Mouse (Mus musculus) midbrain, embryonic 14.5 days (tissue): ENCODE results near the gene Ccng2. TPM values are rescaled to one million over a fixed set of nuclear protein-coding genes. Genes with fewer than 3 reads are reported as not detected.

Source experiments
- ATAC-seq: fragments of 200-750 bp; cut with Nextera tagmentation; 2 replicates; pipeline ENCODE4 v1.8.0; 2017; ENCODE audit warnings: moderate number of reproducible peaks, moderate library complexity; ENCODE audit not compliant: low FRiP score, low TSS enrichment
- DNase-seq: peaks from one replicate; pipeline ENCODE4 v3.0.0-alpha.2; 2015
- H3K27ac ChIP-seq: fragments of 300-500 bp; sonication (generic); replicated peaks from 2 replicates; pipeline ENCODE4 v1.5.1; 2014; ENCODE audit warnings: mild to moderate bottlenecking, low read depth, low read length, moderate library complexity
- H3K27me3 ChIP-seq: fragments of 300-500 bp; sonication (generic); 2 replicates; pipeline ENCODE4 v1.6.1; 2014; ENCODE audit warnings: low read length, control low read depth, mixed read lengths; ENCODE audit not compliant: control insufficient read depth, insufficient read depth
- H3K36me3 ChIP-seq: fragments of 300-500 bp; sonication (generic); 2 replicates; pipeline ENCODE4 v1.6.1; 2014; ENCODE audit warnings: low read length, control low read depth; ENCODE audit not compliant: control insufficient read depth, insufficient read depth
- H3K4me1 ChIP-seq: fragments of 300-500 bp; sonication (generic); 2 replicates; pipeline ENCODE4 v1.6.1; 2014; ENCODE audit warnings: mild to moderate bottlenecking, antibody characterized with exemption, low read length, control low read depth; ENCODE audit not compliant: control insufficient read depth, insufficient read depth
- H3K4me2 ChIP-seq: fragments of 300-500 bp; sonication (generic); 2 replicates; pipeline ENCODE4 v1.6.1; 2014; ENCODE audit warnings: mild to moderate bottlenecking, low read length, moderate library complexity
- H3K4me3 ChIP-seq: fragments of 300-500 bp; sonication (generic); replicated peaks from 2 replicates; pipeline ENCODE4 v1.5.1; 2014; ENCODE audit warnings: low read depth, low read length
- H3K9ac ChIP-seq: fragments of 300-500 bp; sonication (generic); replicated peaks from 2 replicates; pipeline ENCODE4 v1.6.1; 2014; ENCODE audit warnings: mild to moderate bottlenecking, low read length, moderate library complexity
- H3K9me3 ChIP-seq: fragments of 300-500 bp; sonication (generic); 2 replicates; pipeline ENCODE4 v1.6.1; 2016; ENCODE audit warnings: low read length, control low read depth, mixed read lengths; ENCODE audit not compliant: control insufficient read depth
- WGBS: fragments of 180-500 bp; shearing (Covaris S2); extraction: QIAGEN DNeasy Blood & Tissue Kit; methylation state at CpG from one replicate; pipeline ENCODE4 v1.1.7; 2014; 5-methylcytosine and 5-hydroxymethylcytosine counted together
- polyA plus RNA-seq: library from polyadenylated mRNA; unstranded; fragments of >200 nt; fragmentation: Nextera tagmentation; extraction: Ambion mirVana; gene quantifications from 2 replicates; pipeline ENCODE4 v1.2.1, GENCODE M21; 2014

Ccng2 gene
- polyA plus RNA-seq = 81.7 and 108 TPM in 2 replicates

- H3K36me3 ChIP-seq = peaks cover 26% of the 10 kb centered on the region
- peak within 1 kb of the TSS; percentile 99 for H3K4me3 ChIP-seq
- H3K27ac ChIP-seq = peak within 1 kb of the TSS; percentile 97
- WGBS = under 1% methylated on average over 54 of the region's 54 CpGs
- H3K9ac ChIP-seq = peak within 1 kb of the TSS; percentile 98
- peak; percentile 96 for ATAC-seq
- no peaks in the 10 kb centered on the region for H3K9me3 ChIP-seq
- H3K4me2 ChIP-seq = peak within 1 kb of the TSS; percentile 74
- DNase-seq = peak; percentile 98
- H3K27me3 ChIP-seq = no peaks in the 10 kb centered on the region
- H3K4me1 ChIP-seq = peaks cover 21% of the 10 kb centered on the region
These were observed at the start of gene Ccng2 for GRCm38 (mm10) chr5:93266883-93267704. Gene Ccng2, plus strand, starts transcription at chr5:93267257.

- H3K27me3 ChIP-seq = no peaks in the 10 kb centered on the region
- H3K9ac ChIP-seq = no peak overlapping the region
- no peak overlapping the region for H3K4me3 ChIP-seq
- no peaks in the 10 kb centered on the region for H3K36me3 ChIP-seq
- H3K9me3 ChIP-seq = no peaks in the 10 kb centered on the region
- no peaks in the 10 kb centered on the region for H3K4me1 ChIP-seq
- H3K4me2 ChIP-seq = no peak overlapping the region
- ATAC-seq = no peak
- no peak for DNase-seq
- WGBS = 91% methylated on average over 3 of the region's 3 CpGs
- no peak overlapping the region for H3K27ac ChIP-seq
These were observed 48.7 kb upstream of the Ccng2 start for GRCm38 (mm10) chr5:93218375-93218774.

- Histone ChIP-seq H3K4me2 (no peak overlapping the region), H3K27ac (no peak overlapping the region), H3K9me3 (no peaks in the 10 kb centered on the region), H3K4me3 (no peak overlapping the region), H3K9ac (no peak overlapping the region), H3K4me1 (no peaks in the 10 kb centered on the region), H3K27me3 (no peaks in the 10 kb centered on the region), H3K36me3 (no peaks in the 10 kb centered on the region)
- DNase-seq (no peak), ATAC-seq (no peak)
- 79% methylated on average over 3 of the region's 3 CpGs for WGBS
These were observed 45.4 kb upstream of the Ccng2 start for GRCm38 (mm10) chr5:93221661-93222060.

GRCm38 (mm10) chr5:93224549-93224948, 42.5 kb upstream of the Ccng2 start:
- no peaks in the 10 kb centered on the region for H3K4me1 ChIP-seq
- no peak overlapping the region for H3K4me3 ChIP-seq
- no peaks in the 10 kb centered on the region for H3K27me3 ChIP-seq
- WGBS = 86% methylated on average over 2 of the region's 2 CpGs
- no peak for ATAC-seq
- no peaks in the 10 kb centered on the region for H3K9me3 ChIP-seq
- H3K4me2 ChIP-seq = no peak overlapping the region
- no peak for DNase-seq
- H3K36me3 ChIP-seq = no peaks in the 10 kb centered on the region
- H3K27ac ChIP-seq = no peak overlapping the region
- no peak overlapping the region for H3K9ac ChIP-seq

- no peak overlapping the region for H3K9ac ChIP-seq
- H3K4me1 ChIP-seq = no peaks in the 10 kb centered on the region
- no peak for DNase-seq
- no peak overlapping the region for H3K27ac ChIP-seq
- H3K4me2 ChIP-seq = no peak overlapping the region
- H3K9me3 ChIP-seq = no peaks in the 10 kb centered on the region
- no peak for ATAC-seq
- WGBS = 95% methylated on average over 3 of the region's 3 CpGs
- no peaks in the 10 kb centered on the region for H3K36me3 ChIP-seq
- no peak overlapping the region for H3K4me3 ChIP-seq
- no peaks in the 10 kb centered on the region for H3K27me3 ChIP-seq
These were observed 39.9 kb upstream of the Ccng2 start for GRCm38 (mm10) chr5:93227157-93227556.

GRCm38 (mm10) chr5:93229527-93229926, 37.5 kb upstream of the Ccng2 start:
- DNase-seq = no peak
- H3K4me3 ChIP-seq = no peak overlapping the region
- no peaks in the 10 kb centered on the region for H3K4me1 ChIP-seq
- H3K27ac ChIP-seq = no peak overlapping the region
- ATAC-seq = no peak
- H3K27me3 ChIP-seq = no peaks in the 10 kb centered on the region
- no peaks in the 10 kb centered on the region for H3K9me3 ChIP-seq
- H3K9ac ChIP-seq = no peak overlapping the region
- H3K36me3 ChIP-seq = no peaks in the 10 kb centered on the region
- WGBS = 92% methylated on average over 2 of the region's 2 CpGs
- H3K4me2 ChIP-seq = no peak overlapping the region

GRCm38 (mm10) chr5:93231721-93232120, 35.3 kb upstream of the Ccng2 start:
- Histone ChIP-seq H3K27me3 (no peaks in the 10 kb centered on the region), H3K4me1 (no peaks in the 10 kb centered on the region), H3K36me3 (no peaks in the 10 kb centered on the region), H3K9me3 (no peaks in the 10 kb centered on the region), H3K27ac (no peak overlapping the region), H3K9ac (no peak overlapping the region), H3K4me3 (no peak overlapping the region), H3K4me2 (no peak overlapping the region)
- WGBS = 72% methylated on average over 3 of the region's 3 CpGs
- DNase-seq = no peak
- ATAC-seq = no peak

GRCm38 (mm10) chr5:93232838-93233237, 34.2 kb upstream of the Ccng2 start:
- 96% methylated on average over 2 of the region's 2 CpGs for WGBS
- no peak for DNase-seq
- Histone ChIP-seq H3K36me3 (no peaks in the 10 kb centered on the region), H3K4me3 (no peak overlapping the region), H3K27ac (no peak overlapping the region), H3K9ac (no peak overlapping the region), H3K4me1 (no peaks in the 10 kb centered on the region), H3K4me2 (no peak overlapping the region), H3K9me3 (no peaks in the 10 kb centered on the region), H3K27me3 (no peaks in the 10 kb centered on the region)
- ATAC-seq = no peak

- Histone ChIP-seq H3K4me3 (no peak overlapping the region), H3K9me3 (no peaks in the 10 kb centered on the region), H3K27me3 (no peaks in the 10 kb centered on the region), H3K4me2 (no peak overlapping the region), H3K4me1 (no peaks in the 10 kb centered on the region), H3K36me3 (no peaks in the 10 kb centered on the region), H3K27ac (no peak overlapping the region), H3K9ac (no peak overlapping the region)
- ATAC-seq = no peak
- no peak for DNase-seq
- 60% methylated on average over 4 of the region's 4 CpGs for WGBS
These were observed 32.9 kb upstream of the Ccng2 start for GRCm38 (mm10) chr5:93234130-93234529.
